Mouse (Mus musculus): ENCODE measurements around the gene Emc8. TPM values are rescaled to one million over a fixed set of nuclear protein-coding genes. Genes with fewer than 3 reads are reported as not detected.
A peak's percentile ranks its signal among the peaks of the same experiment; 100 is the strongest.

The Emc8 gene
- total and polyA plus RNA-seq, 2 experiments from 2014 or later: 87.9 to 124 TPM

GRCm38 (mm10) chr8:120697154-120697978 lies 29.0 kb upstream of the Emc8 start:
- Histone ChIP-seq H3K9ac (replicated peaks; ENCODE audit: low read length) (no peak overlapping the region), H3K9me3 (ENCODE audit: low read length) (no peaks in the 10 kb centered on the region), H3K4me1 (ENCODE audit: insufficient read depth, low read length) (0 out of 2 replicates have a peak, but pooled peaks cover 4% of the 10 kb centered on the region), H3K4me2 (ENCODE audit: low read depth, low read length) (no peak overlapping the region), H3K36me3 (ENCODE audit: insufficient read depth, low read length) (no peaks in the 10 kb centered on the region), H3K4me3 (ENCODE audit: low read length) (no peak overlapping the region), H3K27me3 (ENCODE audit: insufficient read depth, low read length) (no peaks in the 10 kb centered on the region), H3K27ac (peak overlapping the region; percentile 23; the same call in 1 of the 2 replicates)
- TF ChIP-seq CTCF (IDR thresholded peaks at IDR 0.05; ENCODE audit: low read depth): no peak
- WGBS: 67% methylated on average over 17 of the region's 17 CpGs
- peak; percentile 59; the same call in 1 of the 2 replicates for ATAC-seq
- peak; percentile 65 for DNase-seq (ENCODE audit: low spot score)

- Histone ChIP-seq H3K9me3 (ENCODE audit: low read length) (no peaks in the 10 kb centered on the region), H3K9ac (replicated peaks; ENCODE audit: low read length) (no peak overlapping the region), H3K27ac (peak overlapping the region; percentile 23; the same call in 1 of the 2 replicates), H3K36me3 (ENCODE audit: insufficient read depth, low read length) (no peaks in the 10 kb centered on the region), H3K4me1 (ENCODE audit: insufficient read depth, low read length) (0 out of 2 replicates have a peak, but pooled peaks cover 4% of the 10 kb centered on the region), H3K4me3 (ENCODE audit: low read length) (no peak overlapping the region), H3K27me3 (ENCODE audit: insufficient read depth, low read length) (no peaks in the 10 kb centered on the region), H3K4me2 (ENCODE audit: low read depth, low read length) (no peak overlapping the region)
- DNase-seq (ENCODE audit: low spot score) (peak; percentile 55), ATAC-seq (peak; percentile 76)
- 36% methylated on average over 13 of the region's 13 CpGs for WGBS
- TF ChIP-seq CTCF (IDR thresholded peaks at IDR 0.05; ENCODE audit: low read depth): no peak
Measured at GRCm38 (mm10) chr8:120696401-120697153, 28.2 kb upstream of the Emc8 start.

GRCm38 (mm10) chr8:120693861-120694493 lies 25.6 kb upstream of the Emc8 start:
- H3K4me3 ChIP-seq (ENCODE audit: low read length): no peak overlapping the region
- no peak for DNase-seq (ENCODE audit: low spot score)
- WGBS: 51% methylated on average over 22 of the region's 22 CpGs
- no peak overlapping the region for H3K4me2 ChIP-seq (ENCODE audit: low read depth, low read length)
- H3K4me1 ChIP-seq (ENCODE audit: insufficient read depth, low read length): 0 out of 2 replicates have a peak, but pooled peaks cover 4% of the 10 kb centered on the region
- H3K9me3 ChIP-seq (ENCODE audit: low read length): no peaks in the 10 kb centered on the region
- H3K36me3 ChIP-seq (ENCODE audit: insufficient read depth, low read length): no peaks in the 10 kb centered on the region
- ATAC-seq: no peak
- H3K27me3 ChIP-seq (ENCODE audit: insufficient read depth, low read length): no peaks in the 10 kb centered on the region
- H3K9ac ChIP-seq (replicated peaks; ENCODE audit: low read length): no peak overlapping the region
- H3K27ac ChIP-seq: no peak overlapping the region
- no peak for TF ChIP-seq CTCF (IDR thresholded peaks at IDR 0.05; ENCODE audit: low read depth)

DNA sequence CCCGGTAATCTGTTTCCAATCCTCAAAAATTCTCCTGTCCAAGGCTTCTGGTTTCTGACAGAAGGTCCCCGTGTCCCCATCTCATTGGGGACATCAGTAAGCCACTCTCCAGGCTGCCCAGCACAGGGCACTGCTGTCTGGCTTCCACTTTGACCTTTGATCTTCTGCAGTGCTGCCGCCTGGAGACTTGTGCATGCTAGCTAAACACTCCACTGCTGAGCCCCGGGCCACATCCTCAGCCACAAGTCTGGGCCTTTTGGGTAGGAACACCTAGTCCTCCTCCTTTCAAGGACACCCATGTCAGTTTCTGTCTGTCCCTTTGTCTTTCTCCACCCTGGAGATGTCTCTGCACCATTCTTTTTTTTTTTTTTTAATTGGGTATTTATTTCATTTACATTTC lies 24.6 kb upstream of the Emc8 start:
- Histone ChIP-seq H3K4me3 (ENCODE audit: low read length) (no peak overlapping the region), H3K27ac (no peak overlapping the region), H3K27me3 (ENCODE audit: insufficient read depth, low read length) (no peaks in the 10 kb centered on the region), H3K9ac (replicated peaks; ENCODE audit: low read length) (no peak overlapping the region), H3K36me3 (ENCODE audit: insufficient read depth, low read length) (no peaks in the 10 kb centered on the region), H3K4me1 (ENCODE audit: insufficient read depth, low read length) (0 out of 2 replicates have a peak, but pooled peaks cover 4% of the 10 kb centered on the region), H3K4me2 (ENCODE audit: low read depth, low read length) (no peak overlapping the region), H3K9me3 (ENCODE audit: low read length) (no peaks in the 10 kb centered on the region)
- no peak for TF ChIP-seq CTCF (IDR thresholded peaks at IDR 0.05; ENCODE audit: low read depth)
- DNase-seq (ENCODE audit: low spot score) (no peak), ATAC-seq (no peak)
- 77% methylated on average over 4 of the region's 4 CpGs for whole genome bisulfite sequencing

- Histone ChIP-seq H3K4me3 (ENCODE audit: low read length) (no peak overlapping the region), H3K36me3 (ENCODE audit: insufficient read depth, low read length) (no peaks in the 10 kb centered on the region), H3K4me2 (ENCODE audit: low read depth, low read length) (no peak overlapping the region), H3K4me1 (ENCODE audit: insufficient read depth, low read length) (no peaks in the 10 kb centered on the region), H3K9me3 (ENCODE audit: low read length) (no peaks in the 10 kb centered on the region), H3K27ac (no peak overlapping the region), H3K27me3 (ENCODE audit: insufficient read depth, low read length) (no peaks in the 10 kb centered on the region), H3K9ac (replicated peaks; ENCODE audit: low read length) (no peak overlapping the region)
- no peak for ATAC-seq
- no peak for TF ChIP-seq CTCF (IDR thresholded peaks at IDR 0.05; ENCODE audit: low read depth)
- 93% methylated on average over 7 of the region's 7 CpGs for WGBS
- DNase-seq (ENCODE audit: low spot score): no peak
Measured at GRCm38 (mm10) chr8:120688511-120688910, 20.1 kb upstream of the Emc8 start.

- no peak overlapping the region for H3K9ac ChIP-seq (replicated peaks; ENCODE audit: low read length)
- no peak overlapping the region for H3K27ac ChIP-seq
- H3K36me3 ChIP-seq (ENCODE audit: insufficient read depth, low read length): no peaks in the 10 kb centered on the region
- WGBS: 68% methylated on average over 8 of the region's 8 CpGs
- no peaks in the 10 kb centered on the region for H3K27me3 ChIP-seq (ENCODE audit: insufficient read depth, low read length)
- no peaks in the 10 kb centered on the region for H3K9me3 ChIP-seq (ENCODE audit: low read length)
- no peak overlapping the region for H3K4me2 ChIP-seq (ENCODE audit: low read depth, low read length)
- H3K4me3 ChIP-seq (ENCODE audit: low read length): no peak overlapping the region
- DNase-seq (ENCODE audit: low spot score) (no peak), ATAC-seq (no peak)
- H3K4me1 ChIP-seq (ENCODE audit: insufficient read depth, low read length): no peaks in the 10 kb centered on the region
- TF ChIP-seq CTCF (IDR thresholded peaks at IDR 0.05; ENCODE audit: low read depth): no peak
Measured at GRCm38 (mm10) chr8:120687786-120688185, 19.4 kb upstream of the Emc8 start.

Data from hindbrain, postnatal 0 days (tissue).